Mouse (Mus musculus) urinary bladder, postnatal 4 days (tissue): Measurements from ENCODE around the gene Foxk1.
A peak's percentile ranks its signal among the peaks of the same experiment; 100 is the strongest.

Experiments used
- DNase-seq, 2 experiments: peaks; one replicate each; pipeline ENCODE4 v3.0.0; 2021 to 2022; ENCODE audit warnings: low spot score in 2 of 2

The Foxk1 gene

DNA sequence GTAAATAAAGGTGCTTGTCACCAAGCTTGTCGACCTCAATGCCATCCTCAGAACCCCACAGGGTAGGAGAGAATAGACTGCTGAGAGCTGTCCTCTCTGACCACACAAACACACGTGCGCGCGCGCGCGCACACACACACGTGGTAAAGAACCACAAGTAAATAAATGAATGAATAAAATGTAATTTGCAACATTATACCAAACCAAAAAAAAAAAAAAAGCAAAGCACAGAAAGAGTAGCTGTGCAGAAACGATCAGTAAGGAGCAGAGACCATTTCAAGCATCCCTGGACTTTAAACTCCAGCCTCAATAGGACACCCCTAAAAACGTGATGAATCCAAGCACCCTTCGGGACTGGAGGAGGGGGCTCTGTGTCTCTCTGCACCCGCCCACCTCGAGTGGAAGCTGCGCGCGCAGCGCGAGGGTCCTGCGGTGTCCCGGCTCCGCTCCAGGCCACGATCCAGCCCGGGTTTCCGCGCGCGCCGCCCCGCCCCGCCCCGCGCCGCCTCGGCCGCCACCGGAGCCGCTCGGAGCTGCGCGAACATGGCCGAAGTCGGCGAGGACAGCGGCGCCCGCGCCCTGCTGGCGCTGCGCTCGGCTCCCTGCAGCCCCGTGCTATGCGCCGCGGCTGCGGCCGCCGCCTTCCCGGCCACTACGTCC is at the start of gene Foxk1:
Foxk1 (plus strand) TSS at position 517 of the 660 bp plus-strand sequence.
- peak; percentile 93 to 95 for DNase-seq

DNA sequence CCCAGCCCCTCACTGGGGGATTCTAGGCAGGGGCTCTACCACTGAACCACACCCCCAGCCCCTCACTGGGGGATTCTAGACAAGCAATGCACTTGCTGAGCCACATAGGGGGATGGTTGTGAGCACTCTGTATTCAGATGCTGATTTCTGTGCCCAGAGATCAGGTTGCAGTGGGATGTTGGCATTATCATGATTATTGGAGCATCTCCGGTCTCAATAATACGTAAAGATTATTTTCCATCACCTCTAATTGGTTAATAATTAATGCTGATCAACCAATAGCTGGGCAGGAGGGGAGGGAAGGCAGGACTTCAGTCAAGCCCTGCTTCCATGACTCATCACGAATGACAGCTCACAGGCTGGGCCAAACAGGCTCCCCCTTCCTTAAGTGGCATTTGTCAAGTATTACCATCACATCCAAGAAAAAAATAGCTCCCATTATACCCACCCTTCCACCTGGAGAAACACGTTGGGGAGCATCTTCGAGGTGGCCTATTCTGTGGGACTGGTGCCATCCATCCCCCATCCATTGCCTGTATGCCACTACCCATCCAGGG is 48.9 kb upstream of the Foxk1 start:
- DNase-seq = no peak

DNA sequence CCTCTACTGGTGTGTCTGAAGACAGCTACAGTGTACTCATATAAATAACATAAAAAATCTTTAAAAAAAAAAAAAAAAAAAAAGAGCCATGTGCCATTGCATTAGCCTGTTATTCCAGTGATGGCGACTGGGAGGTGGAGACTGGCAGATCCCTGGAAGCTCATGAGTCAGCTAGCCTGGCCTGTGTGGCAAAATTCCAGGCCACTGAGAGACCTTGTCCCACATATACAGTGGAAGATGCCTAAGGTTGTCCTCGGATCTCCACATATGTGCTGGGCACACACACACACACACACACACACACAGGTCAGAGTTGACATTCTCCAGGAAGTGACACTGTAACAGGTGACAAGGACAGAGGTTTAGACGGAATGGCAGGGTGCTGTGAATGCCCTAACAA is 46.2 kb upstream of the Foxk1 start:
- no peak for DNase-seq

DNA sequence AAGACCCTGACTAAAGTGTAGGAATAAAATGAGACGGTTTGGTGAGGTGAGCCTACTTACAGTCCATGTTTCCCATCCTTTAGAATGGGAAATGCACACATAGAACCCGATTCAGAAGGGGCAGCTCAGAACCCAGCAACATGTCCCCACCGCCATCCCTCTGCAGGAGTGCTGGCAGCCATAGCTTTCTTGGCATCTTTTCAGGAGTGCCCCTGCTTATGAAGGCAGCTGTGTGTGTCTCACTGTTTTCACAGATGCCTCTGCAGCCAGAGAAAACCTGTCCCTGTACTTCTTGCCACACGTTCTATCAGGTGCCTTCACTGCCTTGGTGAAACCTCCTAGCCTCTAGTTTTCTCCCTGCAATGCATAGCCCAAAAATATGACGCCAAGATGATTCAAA is 40.1 kb upstream of the Foxk1 start:
- DNase-seq = no peak

DNA sequence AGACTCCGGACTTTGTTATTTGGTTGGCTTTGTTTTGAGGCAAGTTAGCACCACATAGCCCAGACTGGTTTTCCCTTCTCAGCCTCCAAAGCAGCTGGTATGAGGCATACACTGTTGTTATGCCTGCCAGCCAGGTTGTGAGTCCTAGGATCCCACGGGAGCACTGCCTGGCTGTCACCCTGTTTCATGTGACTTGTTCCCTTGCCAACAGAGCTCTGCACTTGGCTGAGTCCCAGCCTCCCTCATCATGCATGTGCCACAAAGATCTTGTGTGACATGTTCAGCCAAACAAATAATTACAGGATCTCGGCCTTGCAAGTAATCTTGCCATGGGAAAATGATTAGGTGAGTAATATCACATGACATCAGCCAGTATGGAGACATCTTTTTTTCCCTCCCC is 38.4 kb upstream of the Foxk1 start:
- DNase-seq = no peak

DNA sequence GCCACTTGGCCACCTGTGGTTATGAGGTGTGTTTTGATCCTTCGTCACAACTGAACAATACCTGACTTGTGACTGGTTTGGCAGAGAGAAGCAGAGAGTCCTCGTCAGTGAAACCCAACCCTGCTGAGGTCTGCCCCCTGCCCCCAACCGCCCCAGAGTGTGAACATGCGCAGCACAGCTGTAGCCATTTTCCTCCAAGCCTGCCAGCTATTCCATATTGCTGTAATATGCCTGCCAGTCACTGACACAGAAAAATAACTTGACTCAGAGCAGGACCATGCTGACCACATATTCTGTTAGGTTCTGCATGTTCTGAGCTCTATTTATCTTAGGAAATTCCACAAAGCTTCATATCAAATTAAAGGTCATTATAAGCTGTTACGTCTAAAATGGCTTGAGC is 37.2 kb upstream of the Foxk1 start:
- DNase-seq = no peak

DNA sequence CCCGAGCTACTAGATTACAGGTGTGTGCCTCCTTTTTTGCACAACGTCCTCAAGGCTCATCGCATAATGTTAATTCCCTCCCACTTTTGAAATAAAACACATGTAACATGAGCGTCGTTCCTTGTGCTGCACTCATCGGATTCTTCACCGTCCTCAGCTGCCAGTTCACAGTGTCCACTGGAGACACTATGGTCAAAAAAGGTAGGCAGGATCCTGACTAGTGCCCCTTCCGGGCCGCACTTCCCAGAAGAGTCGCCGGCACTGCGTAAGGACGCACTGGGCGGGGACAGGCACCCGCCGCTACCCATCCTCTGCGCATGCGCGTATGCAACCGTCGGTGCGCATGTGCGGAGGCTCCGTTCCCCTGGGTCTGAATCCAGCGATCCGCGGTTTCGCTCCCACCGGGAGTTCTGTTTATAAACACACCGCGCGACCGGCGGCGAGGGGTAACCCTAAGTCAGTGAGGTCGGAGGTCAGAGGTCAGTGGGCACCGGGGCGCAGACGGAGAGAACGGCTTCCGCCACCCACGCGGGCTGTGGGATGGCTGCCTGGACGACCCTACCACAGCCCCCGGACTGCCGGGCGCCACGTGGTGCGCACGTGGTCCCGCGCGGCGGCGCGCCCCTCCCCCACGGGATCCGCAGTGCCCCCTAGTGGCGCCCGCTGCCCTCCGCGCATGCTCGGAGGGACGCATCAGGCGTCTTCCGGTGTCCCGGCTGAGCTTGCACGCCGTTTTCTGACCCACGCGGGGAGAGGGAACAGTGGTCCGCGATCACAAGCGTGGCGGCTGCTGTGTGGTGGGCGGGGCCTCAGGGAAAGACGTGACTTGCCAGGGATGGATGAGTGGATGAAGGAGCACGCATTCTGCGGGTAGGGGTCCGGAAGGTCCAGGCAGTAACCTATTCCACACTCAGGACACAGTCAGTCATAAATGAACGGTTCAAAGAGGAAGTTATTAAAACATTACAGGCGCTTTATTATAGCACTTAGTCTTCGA is 33.9 kb upstream of the Foxk1 start:
- peak; percentile 98 to 99 for DNase-seq

DNA sequence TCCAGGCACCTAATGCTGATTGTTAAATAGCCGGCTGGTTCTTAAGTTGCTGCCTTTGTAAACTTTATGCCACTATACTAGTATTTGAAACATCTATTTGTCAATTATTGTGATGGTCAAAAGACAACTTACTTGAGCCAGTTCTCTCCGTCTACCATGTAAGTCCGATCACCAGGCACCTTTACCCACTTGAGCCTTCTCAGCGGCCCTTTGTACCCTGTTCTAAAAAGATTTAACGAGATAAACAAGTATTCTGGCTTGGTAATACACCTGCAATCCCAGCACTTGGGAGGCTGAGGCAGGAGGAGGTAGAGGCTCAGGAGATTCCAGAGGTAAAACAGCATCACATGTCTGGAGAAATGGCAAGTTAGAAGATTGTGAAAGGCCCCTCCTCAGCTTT is 33.2 kb upstream of the Foxk1 start:
- DNase-seq = no peak

DNA sequence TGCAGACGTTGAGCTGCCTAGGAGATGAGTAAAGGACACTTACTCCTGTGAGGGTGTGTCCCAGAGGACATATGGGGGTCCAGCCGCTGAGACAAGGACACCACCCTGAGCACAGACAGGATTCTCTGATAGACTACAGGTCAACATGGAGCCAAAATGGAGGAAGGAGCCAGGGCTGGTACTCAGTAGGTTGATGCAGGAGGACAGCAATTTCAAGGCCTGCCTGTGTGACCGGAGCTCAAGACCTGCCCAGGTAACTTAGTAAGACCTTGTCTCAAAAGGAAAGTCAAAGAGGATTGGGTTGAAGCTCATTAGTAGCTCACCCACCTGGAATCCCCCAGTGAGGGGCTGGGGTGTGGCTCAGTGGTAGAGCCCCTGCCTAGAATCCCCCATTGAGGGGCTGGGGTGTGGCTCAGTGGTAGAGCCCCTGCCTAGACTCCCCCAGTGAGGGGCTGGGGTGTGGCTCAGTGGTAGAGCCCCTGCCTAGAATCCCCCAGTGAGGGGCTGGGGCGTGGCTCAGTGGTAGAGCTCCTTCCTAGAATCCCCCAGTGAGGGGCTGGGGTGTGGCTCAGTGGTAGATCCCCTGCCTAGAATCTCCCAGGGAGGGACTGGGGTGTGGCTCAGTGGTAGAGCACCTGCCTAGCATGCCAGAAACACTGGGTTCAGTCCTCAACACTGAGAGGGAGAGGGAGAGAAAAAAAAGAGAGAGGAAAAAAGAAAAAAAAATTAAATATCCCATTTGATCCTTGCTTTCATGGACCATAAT is 30.7 kb upstream of the Foxk1 start:
- DNase-seq = no peak

DNA sequence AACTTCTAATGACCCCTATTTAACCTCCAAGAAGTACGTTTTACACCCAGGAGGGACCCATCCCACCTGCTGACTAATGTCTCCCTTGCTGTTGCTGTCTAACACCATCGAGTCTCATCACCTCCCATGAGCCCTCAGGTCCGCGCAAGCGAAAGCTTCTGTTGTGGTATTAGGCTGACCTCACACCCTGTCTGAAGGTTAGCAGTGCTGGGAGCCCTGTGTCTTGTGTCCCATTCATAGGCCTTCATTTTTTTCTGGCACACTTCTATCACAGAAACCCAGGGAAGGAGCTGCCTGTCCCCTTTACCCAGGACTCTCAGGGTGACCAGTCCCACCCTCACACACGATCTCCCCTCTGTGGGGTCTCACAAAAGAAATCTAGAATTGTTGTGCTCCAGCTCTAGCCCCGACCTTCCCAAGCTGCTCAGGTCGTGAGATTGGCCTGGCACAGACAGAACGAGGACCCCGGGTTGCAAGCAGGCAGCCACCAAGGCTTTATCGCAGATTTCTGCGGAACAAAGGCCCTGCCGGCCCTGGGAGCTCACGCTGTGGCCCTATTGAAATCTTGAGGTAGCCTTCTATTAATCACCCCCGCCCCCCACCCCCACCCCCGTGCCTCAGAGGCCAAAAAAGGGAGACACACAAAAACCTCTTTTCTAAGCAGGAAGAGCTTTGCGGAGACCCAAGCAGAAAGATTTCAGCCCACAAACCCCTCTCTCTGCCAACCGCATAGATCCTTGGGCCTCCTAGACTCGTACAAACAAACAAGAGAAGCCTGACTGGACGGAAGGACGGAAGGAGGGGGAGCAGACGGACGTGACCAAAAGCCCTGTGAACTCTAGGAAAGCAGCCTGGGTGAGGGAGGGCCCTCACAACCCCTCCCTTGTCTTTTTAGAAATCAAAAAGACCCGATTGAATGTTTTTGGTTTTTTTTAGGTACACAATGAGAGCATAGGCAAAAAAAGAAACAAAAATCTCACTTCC is 29.8 kb upstream of the Foxk1 start:
- no peak for DNase-seq

DNA sequence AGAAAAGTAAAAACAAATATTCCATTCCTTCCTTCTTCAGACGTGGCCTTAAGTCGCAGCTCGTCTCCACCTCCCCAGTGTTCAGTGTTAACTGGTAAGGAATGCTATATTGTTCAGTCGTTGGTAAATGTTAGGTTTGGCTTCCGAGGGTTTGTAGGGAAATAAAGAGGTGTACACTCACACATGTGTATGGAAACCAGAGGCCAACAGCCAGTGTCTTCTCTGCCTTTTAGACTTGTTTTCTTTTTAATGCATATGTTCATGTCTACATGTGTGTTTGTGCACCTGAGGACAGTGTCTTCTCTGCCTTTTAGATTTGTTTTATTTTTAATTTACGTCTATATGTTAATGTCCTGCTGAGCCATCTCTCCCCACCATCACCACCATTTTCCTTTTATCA is 29.1 kb upstream of the Foxk1 start:
- DNase-seq = no peak

DNA sequence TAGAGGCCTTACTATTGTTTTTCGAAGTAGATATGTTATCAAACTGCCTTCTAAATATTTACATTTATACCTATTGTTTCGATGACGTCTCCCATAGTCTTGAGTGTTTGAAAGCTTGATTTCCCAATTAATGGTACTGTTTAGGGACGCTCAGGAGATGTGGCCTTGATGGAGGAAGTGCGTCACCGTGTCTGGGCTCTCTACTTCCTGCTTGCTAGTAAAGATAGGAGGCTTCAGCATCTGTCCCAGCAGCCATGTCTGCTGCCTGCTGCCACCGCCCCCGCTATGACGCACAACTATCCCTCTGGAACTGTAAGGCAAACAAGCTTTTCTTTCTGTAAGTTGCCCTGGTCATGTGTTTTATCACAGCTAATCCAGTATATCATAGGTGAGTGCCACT is 27.0 kb upstream of the Foxk1 start:
- no peak for DNase-seq

DNA sequence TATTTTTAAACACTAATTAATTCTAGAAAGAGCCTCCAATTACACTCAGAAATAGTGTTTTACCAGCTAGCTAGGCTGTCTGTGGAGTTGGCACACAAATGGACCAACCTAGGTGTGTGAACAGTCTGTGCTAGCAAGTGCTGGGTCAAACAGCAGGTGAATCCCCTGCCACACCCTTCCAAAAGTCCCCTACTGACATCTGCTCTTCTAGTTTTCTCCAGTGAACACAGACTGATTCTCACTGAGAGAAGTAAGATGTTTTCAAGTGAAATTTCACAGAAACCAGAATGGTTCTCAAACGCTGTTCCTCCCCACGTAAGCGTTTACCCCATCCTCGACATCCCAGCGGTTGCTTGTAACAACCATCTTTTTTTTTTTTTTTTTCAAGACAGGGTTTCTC is 25.7 kb upstream of the Foxk1 start:
- no peak for DNase-seq

DNA sequence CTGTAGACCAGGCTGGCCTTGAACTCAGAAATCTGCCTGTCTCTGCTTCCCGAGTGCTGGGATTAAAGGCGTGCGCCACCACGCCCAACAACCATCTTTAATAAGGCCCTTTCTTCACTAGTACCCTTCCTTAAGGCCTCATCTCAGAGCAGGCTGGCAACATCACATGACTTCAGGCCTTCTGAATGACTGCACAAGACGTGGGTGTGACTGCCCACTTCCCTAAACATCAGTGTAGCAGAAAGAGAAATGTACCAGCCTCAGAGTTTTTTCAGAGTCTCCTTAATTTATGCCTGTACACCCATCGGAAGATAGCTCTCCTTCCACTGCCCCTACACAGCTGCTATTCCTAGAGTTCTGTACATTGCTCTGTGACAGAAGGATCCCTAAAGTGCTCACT is 25.2 kb upstream of the Foxk1 start:
- no peak for DNase-seq

DNA sequence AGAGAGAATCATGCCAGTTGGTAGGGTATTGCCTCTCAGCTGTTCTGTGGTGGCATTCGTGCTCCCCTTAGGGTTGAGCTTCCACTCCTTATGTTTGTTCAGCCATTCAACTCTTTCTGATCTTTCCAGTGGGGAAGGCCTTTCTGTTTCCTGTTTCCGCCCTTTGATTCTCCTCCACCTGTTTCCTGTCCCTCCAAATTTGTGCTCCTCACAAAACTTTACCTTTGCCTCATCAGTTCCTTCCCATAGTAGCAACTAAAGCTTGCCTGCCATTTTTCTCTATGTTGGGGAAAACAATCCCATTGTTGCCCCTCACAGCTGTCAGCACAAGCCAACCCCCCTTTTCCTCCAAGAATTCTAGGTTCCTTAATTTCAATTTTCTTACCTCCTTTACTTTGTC is 23.2 kb upstream of the Foxk1 start:
- DNase-seq = no peak

DNA sequence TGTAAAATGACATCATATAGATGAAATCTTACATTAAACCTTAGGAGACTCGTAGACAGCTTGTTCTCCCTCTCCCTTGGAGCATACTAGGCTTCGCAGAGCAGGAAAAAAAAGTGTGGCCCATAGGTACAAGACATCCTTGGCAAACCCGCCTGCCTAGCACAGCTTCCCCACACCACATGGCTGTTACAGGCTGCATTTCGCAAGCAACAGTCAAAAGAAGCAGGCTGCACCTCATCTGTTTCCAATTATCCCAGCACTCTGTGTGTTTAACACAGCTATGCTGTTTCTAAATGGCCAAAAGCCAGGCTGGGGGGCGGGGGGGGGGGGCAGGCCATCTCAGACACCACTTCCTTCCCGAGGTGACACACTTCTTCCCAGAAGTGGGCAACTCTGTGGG is 20.8 kb upstream of the Foxk1 start:
- no peak for DNase-seq

DNA sequence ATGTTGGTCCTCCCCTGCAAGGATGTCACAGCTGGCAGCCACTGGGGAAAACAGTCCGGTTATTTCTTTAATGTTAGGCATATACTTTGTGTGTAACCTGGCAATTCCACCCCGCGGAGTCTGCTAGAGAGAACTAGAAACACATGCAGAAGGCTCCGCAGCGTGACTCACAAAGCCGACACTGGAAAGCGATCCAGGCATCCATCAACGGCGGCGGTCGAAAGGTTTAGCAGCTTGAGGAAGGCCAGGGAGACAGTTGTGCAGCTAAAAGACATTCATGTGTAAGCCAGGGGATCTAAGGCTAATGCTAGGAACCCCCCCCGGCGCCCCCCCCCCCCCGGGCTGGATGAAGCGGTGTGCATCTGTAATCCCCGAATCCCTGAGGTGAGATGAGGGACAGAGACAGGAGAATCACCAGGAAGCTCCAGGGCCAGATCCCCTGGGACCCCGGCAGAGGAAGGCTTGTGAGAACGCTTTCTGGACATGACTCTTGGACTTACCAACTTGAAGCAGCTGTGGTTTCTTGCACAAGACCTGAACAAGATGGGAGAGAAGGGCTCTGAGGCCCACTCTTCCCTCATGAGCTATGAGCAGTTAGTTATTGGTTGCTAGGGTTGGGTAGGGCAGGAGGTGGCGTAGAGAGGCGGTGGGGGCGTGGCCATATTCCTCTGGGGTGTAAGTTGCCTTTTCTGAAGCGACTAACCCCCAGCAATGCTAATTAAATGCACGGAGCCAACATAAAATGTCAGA is 16.2 kb upstream of the Foxk1 start:
- DNase-seq = no peak

DNA sequence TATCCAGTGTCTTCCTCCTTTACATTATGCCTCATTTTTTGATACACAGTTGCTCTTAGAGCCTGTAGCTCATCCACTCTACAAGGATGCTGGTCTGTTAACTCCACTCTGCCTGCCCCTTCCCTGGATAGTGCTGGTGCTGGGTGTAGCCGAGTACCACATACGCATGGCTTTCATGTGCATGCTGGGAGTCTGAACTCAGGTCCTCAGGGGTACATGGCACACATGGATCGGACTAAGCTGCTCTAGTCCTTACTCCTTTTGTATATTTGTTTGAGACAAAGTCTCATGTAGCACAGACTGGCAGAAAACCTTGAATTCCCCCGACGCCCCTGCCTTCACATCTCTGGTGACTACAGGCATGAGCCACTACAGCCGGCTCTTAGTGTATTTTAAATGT is 15.0 kb upstream of the Foxk1 start:
- DNase-seq = no peak

DNA sequence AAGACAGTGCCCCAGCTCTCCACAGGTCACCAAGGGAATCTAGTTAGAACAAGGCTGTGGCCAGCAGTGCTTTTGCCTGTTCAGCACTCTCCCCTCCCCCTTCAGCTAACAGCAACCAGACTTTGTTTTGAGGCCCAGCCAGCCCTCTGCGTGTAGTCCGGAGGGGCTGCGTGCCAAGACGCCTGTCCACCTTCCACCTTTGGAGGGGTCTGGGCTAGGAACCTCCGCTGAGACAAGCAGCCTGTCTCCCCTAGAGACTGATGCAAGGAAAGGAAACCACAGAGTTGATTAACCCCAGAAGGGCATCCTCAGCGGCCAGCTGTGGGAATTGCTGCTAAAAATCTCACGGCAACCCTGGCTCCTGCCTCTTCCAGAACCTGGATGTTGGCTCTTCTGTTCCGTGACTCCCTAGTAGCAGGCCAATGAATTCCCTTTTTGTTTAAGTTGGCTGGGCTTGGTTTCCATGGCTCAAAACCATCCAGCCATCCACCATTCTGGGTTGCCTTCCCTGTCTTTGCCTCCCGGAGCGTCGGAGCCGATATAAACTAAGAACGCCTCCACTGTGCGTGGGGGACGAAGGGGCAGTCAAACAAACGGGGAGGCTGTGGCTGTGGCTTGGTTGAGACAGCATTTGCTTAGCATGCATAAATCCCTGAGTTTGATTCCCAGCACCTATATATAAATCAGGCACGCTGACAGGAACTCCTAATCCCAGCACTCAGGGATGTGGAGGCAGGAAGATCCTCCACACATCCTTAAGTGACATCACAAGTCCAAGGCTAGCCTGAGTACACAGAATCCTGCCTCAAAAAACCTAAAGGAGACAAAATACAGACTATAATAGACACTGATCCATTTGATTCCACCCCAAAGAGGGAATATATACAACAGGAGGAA is 14.3 kb upstream of the Foxk1 start:
- peak in 1 of 2 experiments; percentile 55 for DNase-seq
